Mouse (Mus musculus): ENCODE measurements at regions not wholly inside any gene's neighbourhood (a gene's known extent, or its start where the extent isn't known, plus 50 kb on each side); places are given as distances from the start of the nearest gene placed in this dataset.

DNA sequence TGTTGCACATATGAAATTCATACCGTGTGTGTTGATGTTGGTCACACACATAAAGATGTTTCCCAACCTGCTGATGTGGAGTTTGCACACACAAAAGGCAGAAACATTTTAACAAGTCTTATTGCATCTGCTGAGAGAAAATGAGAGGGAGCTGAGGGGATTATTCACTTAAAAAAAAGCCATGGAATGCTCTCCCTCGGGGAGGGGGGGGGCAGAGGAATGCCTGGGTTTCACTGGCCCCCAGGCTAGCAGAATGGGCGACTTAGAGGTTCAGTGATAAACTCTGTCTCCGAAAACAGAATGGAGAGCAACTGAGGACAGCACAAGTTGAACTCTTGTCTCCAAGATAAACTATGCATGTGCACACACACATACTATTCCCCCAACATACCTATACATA is 392.4 kb upstream of the Id4 start:
- DNase-seq (ENCODE audit: low read depth) = no peak

DNA sequence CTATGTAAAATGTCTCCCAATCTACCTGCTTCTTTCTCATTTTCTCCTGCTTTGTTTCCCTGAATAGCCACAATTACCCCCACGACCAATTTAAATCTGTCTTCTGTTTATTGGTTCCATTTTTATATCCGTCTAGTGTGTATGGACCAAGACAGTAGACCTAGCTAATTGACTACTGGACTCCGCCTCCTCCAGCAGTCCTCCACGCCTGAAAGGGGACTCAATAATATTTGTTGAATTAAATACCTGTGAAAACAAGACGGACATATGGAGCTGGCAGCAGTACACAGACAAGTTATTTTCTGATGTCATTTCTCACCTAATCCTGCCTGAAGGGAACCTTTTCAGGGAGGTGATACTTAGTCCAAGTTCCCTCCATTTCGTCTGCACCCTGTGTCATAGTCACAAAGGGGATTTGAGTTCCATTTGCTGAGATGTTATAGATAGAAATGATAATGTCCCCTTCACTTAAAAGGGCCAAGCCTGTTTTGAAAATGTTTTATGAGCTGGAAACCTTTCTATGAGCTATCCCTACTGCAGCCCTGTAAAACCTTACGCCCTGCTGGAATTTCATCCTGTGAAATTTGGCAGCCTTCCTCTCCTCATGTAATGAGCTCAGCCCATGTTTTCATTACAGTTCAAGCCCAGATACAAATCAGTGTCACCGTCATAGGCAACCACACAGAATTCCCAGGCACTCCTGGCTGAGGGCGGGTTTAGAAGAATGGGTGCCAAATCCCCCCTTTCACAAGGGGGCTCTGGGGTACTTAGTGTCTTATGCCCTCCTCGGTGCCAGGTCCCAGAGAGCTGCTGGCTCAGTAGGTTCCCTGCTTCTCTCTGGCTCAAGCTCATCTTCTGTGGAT is 391.1 kb upstream of the Id4 start:
- no peak for DNase-seq (ENCODE audit: low read depth)

DNA sequence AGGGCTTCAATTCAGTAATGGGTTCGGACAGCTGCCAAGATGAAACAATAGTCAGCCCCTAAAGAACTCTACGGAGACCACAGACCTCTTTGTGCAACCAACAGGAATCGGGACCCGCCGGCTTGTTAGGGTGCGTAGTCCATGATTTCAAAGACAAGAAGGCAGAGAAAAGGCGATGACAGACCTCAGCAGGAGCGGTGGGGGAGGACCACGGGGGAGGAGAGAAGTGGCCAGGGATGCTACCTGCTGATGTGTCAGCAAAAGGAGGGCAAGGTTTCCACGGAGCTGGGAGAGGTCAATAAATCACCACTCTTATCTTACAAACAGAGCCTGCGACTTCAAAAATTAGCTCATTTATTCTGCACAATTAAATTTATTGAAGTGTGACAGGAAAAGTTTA is 388.4 kb upstream of the Id4 start:
- DNase-seq (ENCODE audit: low read depth) = no peak

DNA sequence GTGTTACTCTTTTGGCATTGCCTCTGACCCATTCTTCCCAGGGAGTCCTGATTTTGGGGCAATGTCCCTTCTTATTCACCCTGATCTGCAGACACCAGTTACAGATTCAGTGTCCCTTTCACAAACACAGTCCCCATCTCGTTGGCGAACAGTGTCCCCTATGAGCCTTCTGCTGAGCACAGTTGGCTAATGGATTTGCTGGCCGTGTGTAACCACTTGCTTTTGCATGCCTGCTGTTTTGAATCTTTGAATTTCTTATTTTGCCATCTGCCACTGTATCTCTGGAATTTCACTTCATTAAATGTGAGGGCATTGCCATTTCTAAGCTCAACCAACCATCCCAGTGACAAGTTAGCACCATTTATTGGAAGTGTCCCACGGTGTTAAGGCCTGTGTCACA is 368.5 kb upstream of the Id4 start:
- DNase-seq (ENCODE audit: low read depth) = no peak

DNA sequence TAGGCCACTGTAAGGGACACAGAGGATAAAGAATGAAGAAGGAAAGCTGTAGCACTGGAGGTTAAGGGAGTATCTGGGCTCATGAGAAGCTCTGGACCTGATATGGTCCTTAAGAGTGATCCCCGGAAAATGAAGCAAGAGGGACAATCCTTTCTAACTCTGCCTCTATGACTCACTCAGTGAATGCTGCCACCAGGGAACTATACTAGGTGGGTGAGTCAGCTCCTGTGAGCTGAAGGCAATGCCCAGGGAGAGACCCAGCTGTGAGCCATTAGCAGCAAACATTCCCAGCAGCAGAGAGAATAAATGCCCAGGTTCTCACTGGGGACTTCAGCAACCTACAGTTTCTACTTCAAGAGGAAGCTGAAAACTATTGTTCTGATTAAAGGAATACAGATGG is 366.7 kb upstream of the Id4 start:
- no peak for DNase-seq (ENCODE audit: low read depth)

DNA sequence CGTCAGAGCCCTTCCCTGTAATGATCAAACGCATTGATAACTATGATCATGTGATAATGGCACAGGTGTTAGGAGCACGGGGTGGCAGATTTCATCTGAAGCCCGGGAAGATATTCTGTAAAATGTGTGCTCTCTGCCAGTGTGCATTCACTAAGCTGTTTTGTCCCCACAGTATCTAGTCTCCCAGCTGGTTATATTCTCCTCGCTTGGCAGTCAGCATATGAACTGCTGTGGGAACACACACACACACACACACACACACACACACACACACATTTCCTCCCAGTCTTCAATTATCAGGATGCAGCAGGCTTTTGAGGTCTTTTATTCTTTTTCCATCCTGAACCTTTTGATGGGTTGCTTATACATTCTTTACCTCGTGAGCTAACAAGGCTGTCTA is 365.8 kb upstream of the Id4 start:
- DNase-seq (ENCODE audit: low read depth) = no peak

DNA sequence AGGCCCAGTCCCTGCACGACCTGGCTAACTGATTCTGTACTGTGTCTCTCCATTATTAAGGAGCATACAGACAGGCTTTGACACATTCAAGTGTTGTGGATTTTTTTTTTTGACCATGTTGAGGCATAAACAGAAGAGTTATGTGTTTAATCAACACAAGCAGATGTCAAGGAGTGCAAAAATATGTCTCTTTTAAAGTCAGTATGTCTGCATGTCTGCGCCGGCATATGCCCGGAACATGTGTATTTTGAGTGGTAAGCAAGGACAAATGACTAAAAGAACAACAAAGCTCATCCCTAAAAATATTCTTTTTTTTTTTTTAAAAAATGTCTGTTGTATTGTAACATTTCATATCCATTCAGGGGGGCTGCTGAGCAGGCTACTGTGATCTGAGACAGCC is 364.4 kb upstream of the Id4 start:
- no peak for DNase-seq (ENCODE audit: low read depth)

DNA sequence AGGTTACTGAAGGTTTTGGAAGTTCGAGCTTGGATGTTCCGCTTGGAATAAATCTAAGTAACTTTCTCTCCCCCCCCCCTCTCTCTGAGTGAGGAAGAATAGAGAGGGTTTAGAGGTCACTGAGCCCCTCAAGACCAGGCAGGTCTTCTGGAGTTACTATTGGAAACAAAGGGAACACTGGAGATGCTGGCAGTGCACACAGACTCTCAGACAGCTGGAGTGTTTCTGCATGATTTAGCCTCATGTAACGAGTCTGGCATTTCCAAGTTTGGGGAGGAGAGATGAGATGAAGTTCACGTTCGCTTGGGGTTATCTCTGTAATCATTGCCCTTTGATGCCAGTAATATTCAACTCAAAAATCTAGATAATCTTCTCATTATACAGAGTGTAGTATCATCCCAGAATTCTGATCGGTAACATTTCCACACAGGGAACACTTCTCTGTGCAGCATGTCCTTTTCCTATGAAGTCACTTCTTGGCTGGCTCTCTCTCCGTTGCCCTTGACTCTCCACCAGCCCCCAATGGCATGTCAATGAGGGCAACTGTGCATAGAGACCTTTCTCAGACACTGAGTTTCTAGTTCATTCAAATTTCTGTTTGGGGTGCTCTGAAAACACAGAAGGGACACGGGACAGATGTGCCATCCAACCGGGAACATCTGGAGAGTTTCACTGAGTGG is 351.0 kb upstream of the Id4 start:
- DNase-seq (ENCODE audit: low read depth) = no peak

DNA sequence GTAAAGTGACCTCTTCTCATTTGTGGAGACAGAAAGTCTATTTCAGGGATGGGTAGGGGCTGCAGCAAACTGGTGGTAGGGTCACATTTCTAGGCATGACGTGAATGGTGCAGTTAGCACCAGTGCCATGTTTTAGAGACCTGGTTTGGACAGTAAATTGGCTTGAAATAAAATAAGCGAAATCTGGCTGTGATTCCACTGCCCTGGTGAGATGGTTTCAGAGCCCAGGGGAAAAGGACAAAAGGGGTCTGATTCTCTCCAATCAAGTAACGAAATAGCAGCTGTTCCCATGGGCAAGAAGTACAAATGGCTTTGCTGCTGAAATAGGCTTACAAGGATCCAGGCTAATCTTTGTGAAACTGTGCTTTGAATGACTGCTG is 350.5 kb upstream of the Id4 start:
- DNase-seq (ENCODE audit: low read depth) = no peak

DNA sequence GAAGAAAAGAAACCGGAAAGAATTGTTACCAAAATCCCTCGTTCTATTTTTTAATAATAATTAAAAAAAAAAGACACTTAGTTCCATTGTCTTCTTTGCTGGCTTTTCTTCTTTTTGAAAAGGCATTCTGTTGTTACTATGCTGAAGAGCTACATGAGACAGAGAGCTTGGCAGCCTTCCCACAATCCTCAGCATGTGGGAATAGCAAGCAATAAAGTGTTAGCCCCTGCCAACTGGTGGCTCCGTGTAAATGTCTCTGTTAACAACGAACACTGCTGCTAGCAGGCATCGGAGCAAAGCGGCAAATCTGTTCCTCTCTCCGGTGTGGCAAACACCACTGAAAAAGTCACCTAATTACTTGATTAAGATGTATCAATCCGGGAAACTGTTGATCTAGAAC is 344.6 kb upstream of the Id4 start:
- no peak for DNase-seq (ENCODE audit: low read depth)

DNA sequence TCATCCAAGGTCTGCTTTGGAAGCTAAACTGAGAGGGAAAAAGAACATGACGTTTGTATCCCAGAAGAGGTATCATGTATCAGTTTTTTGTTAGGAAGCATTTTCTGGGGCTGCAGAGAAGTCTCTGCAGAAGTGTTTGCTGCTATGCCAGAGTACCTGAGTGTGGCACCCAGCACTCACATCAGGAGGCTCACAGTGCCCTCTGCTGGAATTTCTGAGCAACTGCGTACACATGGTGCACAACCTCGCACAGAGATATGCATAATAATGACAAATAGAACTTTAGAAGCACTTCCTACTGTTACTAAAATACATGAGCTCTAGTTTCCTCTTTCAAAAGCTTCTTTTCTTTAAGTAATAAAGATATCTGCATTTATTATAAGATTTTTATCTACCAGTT is 343.7 kb upstream of the Id4 start:
- DNase-seq (ENCODE audit: low read depth) = no peak

DNA sequence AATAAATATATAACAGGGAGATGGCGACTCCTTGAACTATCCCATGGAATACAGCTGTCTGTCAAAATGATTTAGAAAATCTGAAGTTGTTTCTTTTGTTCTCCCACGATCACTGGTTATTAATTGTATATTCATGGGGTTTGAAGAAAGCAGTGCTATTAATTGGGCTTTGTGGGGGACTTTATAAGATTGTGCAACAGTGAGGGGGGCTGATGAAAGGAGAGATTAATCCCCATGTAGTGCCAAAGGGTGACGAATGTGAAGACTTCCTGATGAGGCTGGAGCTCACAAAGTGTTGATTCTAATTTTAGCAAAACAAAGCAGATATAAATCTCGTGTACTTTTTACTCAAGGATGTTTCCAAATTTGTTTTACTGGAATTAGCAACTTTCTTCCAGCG is 340.0 kb upstream of the Id4 start:
- no peak for DNase-seq (ENCODE audit: low read depth)

DNA sequence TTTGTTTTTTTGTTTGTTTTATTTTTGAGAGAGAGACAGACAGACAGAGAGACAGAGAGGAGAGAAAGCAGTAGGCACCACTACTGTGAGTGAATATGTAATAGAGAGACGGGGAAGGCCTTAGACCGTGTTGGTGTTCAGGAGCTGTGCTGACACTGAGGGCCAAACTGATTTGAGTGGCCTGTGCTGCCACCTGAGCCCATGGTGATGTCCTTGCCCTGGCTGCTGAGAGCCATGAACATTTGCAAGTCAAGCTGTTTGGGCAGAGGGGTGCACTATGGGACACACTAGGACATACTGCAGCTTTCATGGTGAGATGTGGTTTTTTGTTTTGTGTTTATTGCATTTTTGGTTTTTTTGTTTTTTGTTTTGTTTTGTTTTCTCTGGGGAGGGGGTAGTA is 320.3 kb upstream of the Id4 start:
- DNase-seq (ENCODE audit: low read depth) = no peak

DNA sequence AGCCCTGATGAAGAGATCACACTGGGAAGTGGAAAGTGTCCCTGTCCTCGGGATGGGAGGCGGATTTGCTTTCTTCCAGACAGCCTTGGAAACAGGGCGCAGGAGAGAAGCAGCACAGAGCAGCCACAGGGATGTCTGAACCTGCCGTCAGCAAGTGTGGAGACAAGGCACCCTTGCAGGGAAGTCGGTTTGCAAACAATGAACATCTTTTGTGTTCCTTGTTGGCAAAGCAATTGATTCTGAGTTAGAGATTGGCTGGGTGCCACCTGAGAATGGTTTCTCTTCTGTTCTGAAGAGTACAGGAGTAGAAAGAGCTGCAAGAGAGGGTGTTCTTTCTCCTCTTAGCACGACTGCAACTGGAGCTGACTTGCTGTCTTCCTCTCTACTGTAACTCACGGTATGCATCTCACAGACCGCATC is 318.6 kb upstream of the Id4 start:
- DNase-seq (ENCODE audit: low read depth) = no peak

DNA sequence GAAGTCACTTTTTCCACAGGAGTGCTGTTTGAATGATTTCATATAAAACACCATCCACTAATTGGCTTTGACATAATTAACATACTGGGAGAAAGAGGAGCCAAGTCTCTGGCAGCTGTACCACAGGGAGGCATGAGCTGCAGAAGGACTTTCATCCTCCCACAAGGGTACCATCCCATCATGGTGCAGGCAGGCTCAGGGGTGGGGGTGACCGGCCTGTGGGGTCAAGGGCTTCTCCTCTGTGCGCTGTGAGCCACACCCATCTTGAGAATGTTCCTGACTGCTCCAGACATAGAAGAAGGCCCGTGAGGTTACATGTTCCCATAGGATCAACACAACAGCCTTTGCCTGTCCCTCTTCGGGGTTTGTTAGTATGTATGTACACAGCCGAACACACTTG is 317.4 kb upstream of the Id4 start:
- DNase-seq (ENCODE audit: low read depth) = no peak

DNA sequence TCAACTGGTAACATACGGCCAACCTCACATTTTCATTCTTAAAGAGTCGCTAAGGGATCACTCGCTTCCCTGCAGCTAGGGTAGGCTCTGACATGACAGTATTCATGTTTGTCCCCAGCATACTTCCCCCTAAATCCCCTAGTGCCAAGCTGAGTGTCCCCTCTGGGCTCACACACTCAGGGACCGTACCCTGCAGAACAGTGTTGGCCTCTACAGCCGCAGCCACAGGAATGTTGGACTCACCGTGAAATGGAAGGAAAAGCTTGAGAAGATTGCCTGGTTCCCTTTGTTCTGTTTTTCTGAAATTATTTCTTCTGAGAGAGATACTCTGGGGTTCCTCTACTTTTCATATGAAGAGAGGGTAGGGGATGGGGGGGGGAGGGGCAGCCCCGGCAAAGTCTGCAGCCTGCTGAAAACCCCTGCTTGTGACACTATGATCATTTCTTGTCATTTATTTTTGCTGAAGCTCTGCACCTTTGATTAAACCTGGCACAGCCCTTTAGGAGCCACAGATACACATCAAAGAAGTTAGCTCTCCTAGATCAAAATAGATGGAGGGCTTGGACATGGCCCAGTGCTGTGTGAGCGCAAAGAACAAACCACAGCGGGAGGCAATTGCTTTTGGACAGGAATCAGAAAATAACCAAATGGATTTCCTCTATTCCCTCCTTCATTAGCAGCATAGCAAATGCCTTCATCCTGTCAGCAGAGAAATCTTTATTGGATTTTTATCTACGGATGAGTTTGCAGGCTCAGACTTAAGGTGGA is 312.7 kb upstream of the Id4 start:
- no peak for DNase-seq (ENCODE audit: low read depth)

DNA sequence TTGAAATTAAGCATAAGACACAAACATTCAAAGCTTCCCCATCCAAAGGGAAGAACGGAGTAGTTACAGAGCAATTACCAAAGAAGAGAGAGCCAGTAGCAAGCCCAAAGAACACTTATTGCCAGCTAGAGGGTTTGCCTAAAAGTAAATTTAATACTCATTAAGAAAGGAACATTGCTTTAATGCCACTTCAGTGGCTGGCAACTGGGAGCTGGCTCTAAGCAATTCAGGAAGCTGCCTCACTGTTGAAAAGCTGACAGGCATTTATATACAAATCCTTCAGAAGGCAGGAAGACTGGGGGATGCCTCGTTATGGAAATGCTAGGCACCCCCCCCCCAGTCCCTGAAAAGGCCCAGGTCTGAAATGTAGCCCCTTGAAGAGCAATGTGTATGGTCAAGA is 310.6 kb upstream of the Id4 start:
- DNase-seq (ENCODE audit: low read depth) = no peak

DNA sequence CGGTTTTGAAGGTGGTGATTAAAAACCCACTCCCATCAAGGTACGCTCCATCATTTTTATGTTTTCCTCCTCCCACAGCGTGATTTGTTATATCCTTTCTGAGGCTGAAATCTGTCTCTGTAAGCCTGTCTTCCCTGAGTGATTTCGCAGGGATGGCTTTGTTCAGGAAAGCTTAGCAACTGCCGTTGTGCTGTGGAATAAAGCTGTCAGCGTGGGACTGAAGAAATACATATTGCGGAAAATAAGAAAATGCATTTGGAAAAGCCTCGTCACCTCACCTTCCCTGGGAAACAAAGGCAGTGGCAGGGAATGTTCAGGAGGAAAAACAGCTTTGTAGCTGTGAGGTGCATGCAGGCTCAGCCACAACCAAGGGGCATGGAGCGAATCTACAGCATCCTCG is 310.0 kb upstream of the Id4 start:
- DNase-seq (ENCODE audit: low read depth) = no peak

DNA sequence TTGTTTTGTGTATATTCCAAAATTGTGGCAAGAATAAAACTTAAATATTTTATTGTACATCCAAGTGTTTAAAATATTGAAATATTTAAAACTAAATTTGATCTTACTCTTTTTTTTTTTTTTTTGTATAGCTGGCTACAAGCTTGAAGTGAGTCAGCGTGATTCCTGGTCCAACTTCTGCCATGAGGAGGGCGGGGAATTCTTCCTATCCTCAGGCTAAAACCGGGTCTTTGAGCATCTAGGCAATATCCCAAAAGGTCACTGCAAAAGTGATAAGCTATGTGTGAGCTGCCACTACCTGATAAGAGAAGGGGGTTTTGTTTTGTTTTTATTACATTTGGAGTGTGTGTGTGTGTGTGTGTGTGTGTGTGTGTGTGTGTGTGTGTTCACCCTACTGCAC is 308.1 kb upstream of the Id4 start:
- DNase-seq (ENCODE audit: low read depth) = no peak

DNA sequence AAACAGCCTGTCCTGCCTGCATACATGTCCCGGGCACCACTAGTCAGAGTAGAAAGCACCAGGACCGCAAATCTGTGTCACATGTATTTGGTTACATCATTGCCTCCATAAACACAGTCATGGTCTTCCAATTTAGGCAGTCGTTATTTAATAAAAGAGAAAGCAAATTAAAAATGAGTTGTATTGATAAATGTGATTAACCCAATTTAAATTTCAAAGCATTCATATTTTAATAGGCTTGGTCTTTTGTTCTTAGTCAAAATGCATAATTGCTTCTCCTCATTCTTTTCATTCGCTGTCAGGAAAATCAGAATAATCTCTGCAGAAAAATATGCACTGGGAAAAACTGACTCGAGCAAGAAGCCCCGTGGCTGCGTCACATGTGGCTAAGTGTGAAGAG is 307.3 kb upstream of the Id4 start:
- DNase-seq (ENCODE audit: low read depth) = no peak

DNA sequence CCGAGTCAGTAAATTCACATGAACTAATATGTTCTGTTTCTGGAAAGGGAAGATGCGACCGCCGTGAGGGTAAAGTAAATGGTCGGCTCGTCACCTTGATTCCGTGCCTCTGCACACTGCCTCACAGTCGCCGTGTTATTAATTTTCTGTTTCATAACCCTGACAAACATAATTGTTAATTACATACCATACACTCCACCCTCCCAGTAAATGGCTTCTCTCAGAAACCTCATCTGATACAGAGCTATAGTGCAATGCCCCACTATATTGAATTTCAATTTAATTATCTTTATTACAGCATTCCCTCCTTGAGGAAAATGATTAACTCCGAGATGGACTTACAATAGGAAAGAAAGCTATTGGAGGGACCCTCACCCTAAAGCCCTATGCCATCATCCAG is 305.5 kb upstream of the Id4 start:
- DNase-seq (ENCODE audit: low read depth) = no peak

DNA sequence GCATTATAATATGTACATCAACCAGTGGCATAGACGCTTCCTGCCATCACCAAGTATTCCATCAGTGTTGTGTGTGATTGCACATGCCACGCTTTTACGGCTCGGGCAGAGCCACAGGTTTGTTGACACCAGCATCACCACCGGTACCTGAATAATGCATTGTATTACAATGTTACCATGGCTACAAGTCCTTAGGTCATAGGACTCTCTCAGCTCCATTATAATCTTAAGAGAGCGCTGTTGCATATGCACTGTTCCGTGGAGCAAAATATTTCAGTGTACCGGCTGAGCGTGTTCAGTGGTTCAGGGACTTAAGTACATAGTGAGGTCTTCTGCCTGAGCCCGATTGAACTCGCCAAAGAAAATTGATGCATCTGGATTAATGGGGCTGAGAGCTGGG is 303.4 kb upstream of the Id4 start:
- DNase-seq (ENCODE audit: low read depth) = no peak

DNA sequence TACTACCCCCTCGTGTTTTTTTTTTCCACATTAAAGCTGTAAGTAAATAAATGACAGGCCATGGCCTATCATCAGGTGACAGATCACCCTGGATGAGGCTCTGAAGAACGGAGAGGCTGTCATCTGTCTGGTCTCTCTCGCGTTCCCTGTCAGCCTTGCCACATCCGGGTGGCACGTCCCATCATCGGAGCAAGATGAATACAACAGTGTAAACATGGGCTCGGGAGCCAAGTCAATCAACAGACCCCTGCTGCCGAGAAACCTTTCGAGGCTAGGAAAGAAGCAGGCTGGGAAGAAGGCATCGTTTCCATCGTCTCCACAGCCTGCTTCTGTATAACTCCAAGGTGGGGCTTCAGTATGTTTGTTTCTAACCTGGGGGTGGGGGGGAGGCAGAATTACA is 286.8 kb upstream of the Id4 start:
- DNase-seq (ENCODE audit: low read depth) = no peak
